Mouse (Mus musculus) ES-E14 (cell line): ENCODE results near the gene Catsper2.

Source experiments
- CHD2 ChIP-seq: IDR thresholded peaks from 2 replicates; pipeline ENCODE4 v1.6.1; 2014; ENCODE audit warnings: mild to moderate bottlenecking, low read depth, low read length, inconsistent platforms
- HCFC1 ChIP-seq: IDR thresholded peaks from 2 replicates; pipeline ENCODE4 v1.6.1; 2012; ENCODE audit warnings: low read length, inconsistent platforms, borderline replicate concordance; ENCODE audit not compliant: insufficient read depth
- ZNF384 ChIP-seq: IDR thresholded peaks from 2 replicates; pipeline ENCODE4 v1.6.1; 2012; ENCODE audit warnings: low read depth, low read length, inconsistent platforms

- TF ChIP-seq ZNF384 (no peak), HCFC1 (peak; percentile 36; the same call in 1 of the 2 replicates), CHD2 (no peak)
These were observed 58.6 kb downstream of the Catsper2 start, which contains the start of gene Ppip5k1 for GRCm38 (mm10) chr2:121354820-121355592.
